In genomic region chr11:51585608-51586252, GRCm38 (mm10) we compare ENCODE assay signal across 8 mouse cellular contexts. TPM values are rescaled to one million over a fixed set of nuclear protein-coding genes. Genes with fewer than 3 reads are reported as not detected.
DNase-seq lines count a peak whose midpoint lies in the region; ATAC-seq and TF ChIP-seq lines count a peak whose summit lies in the region.
"Had no signal": no experiment of that assay in that cellular context is flagged by ENCODE, and none has a peak within 500 bp of the region (broad histone marks: within the 10 kb centered on the region; RNA-seq: fewer than 3 reads in every experiment).

No protein-coding gene starts in this region.

- H3ac ChIP-seq in C2C12 (ENCODE audit: control insufficient read depth, insufficient read length, low read depth): peak overlapping the region; percentile 61

- peaks cover 39% of the 10 kb centered on the region for H3K79me2 ChIP-seq in C2C12 (ENCODE audit: control insufficient read depth, insufficient read depth)

- H3K36me3 ChIP-seq in C2C12 (ENCODE audit: control insufficient read depth, insufficient read depth): peaks cover 42% of the 10 kb centered on the region
- peaks cover 51% of the 10 kb centered on the region for H3K36me3 ChIP-seq in E14TG2a.4 (ENCODE audit: insufficient read depth, low read length)
- H3K36me3 ChIP-seq in hindbrain, embryonic 12.5 days: peaks cover 46% of the 10 kb centered on the region
- peaks cover 26% of the 10 kb centered on the region for H3K36me3 ChIP-seq in liver, embryonic 14.5 days (replicated peaks; ENCODE audit: control insufficient read depth, insufficient read depth, low read depth)

- TF ChIP-seq EP300 in liver, embryonic 14.5 days (IDR thresholded peaks at IDR 0.05; ENCODE audit: low read depth): no peak

- H3K27me3 ChIP-seq in C2C12 (ENCODE audit: control insufficient read depth, insufficient read depth, insufficient read length): no peaks in the 10 kb centered on the region
- peaks cover 2% of the 10 kb centered on the region; the same call in 1 of the 2 replicates for H3K27me3 ChIP-seq in E14TG2a.4 (ENCODE audit: insufficient read depth, low read length)
- H3K27me3 ChIP-seq in hindbrain, embryonic 12.5 days: no peaks in the 10 kb centered on the region
- no peaks in the 10 kb centered on the region for H3K27me3 ChIP-seq in liver, embryonic 14.5 days (ENCODE audit: control insufficient read depth, insufficient read depth, low read length)

- 0 out of 2 replicates have a peak overlapping the region, but pooled peaks have one; percentile 81 for H3K9ac ChIP-seq in hindbrain, embryonic 12.5 days
- peak overlapping the region; percentile 95 for H3K9ac ChIP-seq in liver, embryonic 14.5 days (replicated peaks)

- ATAC-seq in hindbrain, embryonic 12.5 days (ENCODE audit: low FRiP score): peak; percentile 0; the same call in 1 of the 2 replicates
- no peak for ATAC-seq in liver, embryonic 14.5 days (ENCODE audit: insufficient read depth)

- peak overlapping the region; percentile 90; the same call in 1 of the 2 replicates for H3K27ac ChIP-seq in hindbrain, embryonic 12.5 days
- peak overlapping the region; percentile 72 for H3K27ac ChIP-seq in liver, embryonic 14.5 days

- TF ChIP-seq CTCF in C2C12 (IDR thresholded peaks at IDR 0.05; ENCODE audit: control insufficient read depth, insufficient read depth, insufficient read length): no peak
- no peak for TF ChIP-seq CTCF in E14TG2a.4 (conservative IDR thresholded peaks at IDR 0.05; ENCODE audit: low read length)
- TF ChIP-seq CTCF in liver, embryonic 14.5 days (IDR thresholded peaks at IDR 0.05; ENCODE audit: low read depth): no peak

- H3K79me3 ChIP-seq in C2C12 (ENCODE audit: low read depth): peaks cover 11% of the 10 kb centered on the region

- H3K4me3 ChIP-seq in C2C12 (ENCODE audit: insufficient read depth, poor library complexity, severe bottlenecking): peak overlapping the region; percentile 56
- H3K4me3 ChIP-seq in E14TG2a.4 (replicated peaks; ENCODE audit: low read length): peak overlapping the region; percentile 98
- H3K4me3 ChIP-seq in hindbrain, embryonic 12.5 days: peak overlapping the region; percentile 58
- H3K4me3 ChIP-seq in liver, embryonic 14.5 days (ENCODE audit: insufficient read depth in 1 of 2, low read depth in 2 of 2, low read length in 2 of 2): peak overlapping the region; percentile 94 to 95

- no peak for DNase-seq in liver, embryonic 14.5 days (ENCODE audit: low read depth in 3 of 3, low spot score in 3 of 3)
- no peak for DNase-seq in urinary bladder, adult 18-20 months (ENCODE audit: low spot score in 2 of 2)
- DNase-seq in yolk sac, embryonic 10.5 days (ENCODE audit: low spot score): no peak
- DNase-seq in frontal cortex, postnatal 36 days (ENCODE audit: low spot score in 2 of 2): no peak
- DNase-seq: thymus, postnatal 25 days had no signal

- peak overlapping the region; percentile 84 for H3K4me2 ChIP-seq in hindbrain, embryonic 12.5 days (replicated peaks)
- H3K4me2 ChIP-seq in liver, embryonic 14.5 days (ENCODE audit: low read depth): peak overlapping the region; percentile 98

- H3K4me1 ChIP-seq in E14TG2a.4 (replicated peaks; ENCODE audit: low read depth, low read length): peaks cover 49% of the 10 kb centered on the region
- H3K4me1 ChIP-seq in hindbrain, embryonic 12.5 days: peaks cover 21% of the 10 kb centered on the region
- peaks cover 18 to 27% of the 10 kb centered on the region in 2 experiments for H3K4me1 ChIP-seq in liver, embryonic 14.5 days (replicated peaks; ENCODE audit: control insufficient read depth in 2 of 2, insufficient read depth in 2 of 2, low read length in 1 of 2)

- H3K9me3 ChIP-seq in E14TG2a.4 (ENCODE audit: low read length): no peaks in the 10 kb centered on the region
- H3K9me3 ChIP-seq in hindbrain, embryonic 12.5 days (replicated peaks): no peaks in the 10 kb centered on the region
- no peaks in the 10 kb centered on the region for H3K9me3 ChIP-seq in liver, embryonic 14.5 days (ENCODE audit: control insufficient read depth, low read length)

- WGBS in hindbrain, embryonic 12.5 days: 69% methylated on average over 8 of the region's 8 CpGs
- 34% methylated on average over 8 of the region's 8 CpGs for WGBS in liver, embryonic 14.5 days (ENCODE audit: insufficient replicate concordance)

TF ChIP-seq in C2C12, 6 proteins besides CTCF, POLR2A, EP300 and RAD21:
- TF ChIP-seq FOSL1 (IDR thresholded peaks at IDR 0.05; ENCODE audit: insufficient read depth, low read length, poor library complexity, severe bottlenecking) (no peak), MAX (IDR thresholded peaks at IDR 0.05) (no peak), MYOD1 (IDR thresholded peaks at IDR 0.05; ENCODE audit: control insufficient read depth, insufficient read length, low read depth) (no peak), MYOG (IDR thresholded peaks at IDR 0.05; ENCODE audit: control insufficient read depth, extremely low read depth, insufficient read length) (no peak), CEBPB (IDR thresholded peaks at IDR 0.05; ENCODE audit: low read depth) (no peak), USF1 (IDR thresholded peaks at IDR 0.05; ENCODE audit: low read depth) (no peak)
TF ChIP-seq in C2C12: peak in this region for 0.

RNA-seq across cellular contexts. Expression of gene Phykpl, which starts 1.2 kb away (rescaled TPM):
- 7.7 TPM for polyA plus RNA-seq in C2C12 (2012; fragmentation: generic; extraction: Trizol)
- polyA plus RNA-seq in hindbrain, embryonic 12.5 days (2016; fragmentation: Nextera tagmentation; extraction: Ambion mirVana): 14.0 and 16.0 TPM in 2 replicates
- polyA plus RNA-seq in liver, embryonic 14.5 days (2012; rRNA removed): 7.3 and 10.1 TPM in 2 replicates
- polyA plus RNA-seq in liver, embryonic 14.5 days (2014; fragmentation: Nextera tagmentation; extraction: Ambion mirVana): 10.7 TPM in 2 replicates

RNA-seq across cellular contexts. Expression of gene Hnrnpab, which starts 20.9 kb away (rescaled TPM):
- polyA plus RNA-seq in C2C12 (2012; fragmentation: generic; extraction: Trizol): 749 TPM
- 723 and 728 TPM in 2 replicates for polyA plus RNA-seq in hindbrain, embryonic 12.5 days (2016; fragmentation: Nextera tagmentation; extraction: Ambion mirVana)
- 215 and 260 TPM in 2 replicates for polyA plus RNA-seq in liver, embryonic 14.5 days (2012; rRNA removed)
- polyA plus RNA-seq in liver, embryonic 14.5 days (2014; fragmentation: Nextera tagmentation; extraction: Ambion mirVana): 220 and 252 TPM in 2 replicates

RNA-seq across cellular contexts. Expression of gene Nhp2, which starts 33.8 kb away (rescaled TPM):
- polyA plus RNA-seq in C2C12 (2012; fragmentation: generic; extraction: Trizol): 378 TPM
- polyA plus RNA-seq in hindbrain, embryonic 12.5 days (2016; fragmentation: Nextera tagmentation; extraction: Ambion mirVana): 101 and 103 TPM in 2 replicates
- polyA plus RNA-seq in liver, embryonic 14.5 days (2012; rRNA removed): 64.1 and 78.3 TPM in 2 replicates
- polyA plus RNA-seq in liver, embryonic 14.5 days (2014; fragmentation: Nextera tagmentation; extraction: Ambion mirVana): 136 and 144 TPM in 2 replicates

RNA-seq across cellular contexts. Expression of gene Rmnd5b, which starts 50.0 kb away (rescaled TPM):
- 27.4 TPM for polyA plus RNA-seq in C2C12 (2012; fragmentation: generic; extraction: Trizol)
- polyA plus RNA-seq in hindbrain, embryonic 12.5 days (2016; fragmentation: Nextera tagmentation; extraction: Ambion mirVana): 50.9 and 53.9 TPM in 2 replicates
- 15.2 and 15.6 TPM in 2 replicates for polyA plus RNA-seq in liver, embryonic 14.5 days (2012; rRNA removed)
- polyA plus RNA-seq in liver, embryonic 14.5 days (2014; fragmentation: Nextera tagmentation; extraction: Ambion mirVana): 19.0 and 20.5 TPM in 2 replicates
